ENCODE assay signal across 20 mouse cellular contexts in genomic region chr13:89371253-89371652, GRCm38 (mm10).
"Had no signal": no experiment of that assay in that cellular context is flagged by ENCODE, and none has a peak within 500 bp of the region (broad histone marks: within the 10 kb centered on the region; RNA-seq: fewer than 3 reads in every experiment).

No protein-coding gene starts in this region.

- H3K9me3 ChIP-seq: liver, embryonic 13.5 days; liver, embryonic 15.5 days; lung, embryonic 15.5 days; megakaryocyte, embryonic 14.5 days; midbrain, embryonic 13.5 days; midbrain, embryonic 15.5 days had no signal

- H3K27me3 ChIP-seq: liver, embryonic 13.5 days; liver, embryonic 15.5 days; lung, embryonic 15.5 days; megakaryocyte, embryonic 14.5 days; midbrain, embryonic 13.5 days; midbrain, embryonic 15.5 days had no signal

- H3K4me3 ChIP-seq: liver, embryonic 13.5 days; liver, embryonic 15.5 days; lung, embryonic 15.5 days; megakaryocyte, embryonic 14.5 days; midbrain, embryonic 13.5 days; midbrain, embryonic 15.5 days had no signal

- H3K36me3 ChIP-seq: liver, embryonic 13.5 days; liver, embryonic 15.5 days; lung, embryonic 15.5 days; midbrain, embryonic 13.5 days; midbrain, embryonic 15.5 days had no signal

- H3K4me1 ChIP-seq: liver, embryonic 13.5 days; liver, embryonic 15.5 days; lung, embryonic 15.5 days; megakaryocyte, embryonic 14.5 days had no signal

- ATAC-seq: liver, postnatal 0 days; lung, postnatal 0 days; midbrain, embryonic 13.5 days; midbrain, embryonic 15.5 days had no signal

- DNase-seq: liver, embryonic 13.5 days; liver, postnatal 0 days; lung, adult 2 months; lung, postnatal 14 days; lung, postnatal 36 days; right cerebral cortex, adult 18-20 months; right cerebral cortex, postnatal 25 days; right cerebral cortex, postnatal 4 days; spleen, adult 18-20 months; thymus, adult 18-20 months; thymus, postnatal 14 days; thymus, postnatal 36 days had no signal

- H3K4me2 ChIP-seq: liver, embryonic 13.5 days; liver, embryonic 15.5 days; lung, embryonic 15.5 days; midbrain, embryonic 11.5 days; midbrain, embryonic 13.5 days; midbrain, embryonic 15.5 days had no signal

- H3K9ac ChIP-seq: liver, embryonic 13.5 days; liver, embryonic 15.5 days; liver, postnatal 0 days; lung, embryonic 15.5 days; midbrain, embryonic 13.5 days; midbrain, embryonic 15.5 days had no signal

- H3K27ac ChIP-seq: liver, embryonic 13.5 days; liver, embryonic 15.5 days; lung, embryonic 15.5 days; macrophage; midbrain, embryonic 13.5 days; midbrain, embryonic 15.5 days had no signal
